Mouse (Mus musculus): ENCODE data around the gene Selplg. TPM values are rescaled to one million over a fixed set of nuclear protein-coding genes. Genes with fewer than 3 reads are reported as not detected.

The Selplg gene
- total and polyA plus RNA-seq, 3 experiments = 8.5 to 18.7 (median 13.9) TPM

DNA sequence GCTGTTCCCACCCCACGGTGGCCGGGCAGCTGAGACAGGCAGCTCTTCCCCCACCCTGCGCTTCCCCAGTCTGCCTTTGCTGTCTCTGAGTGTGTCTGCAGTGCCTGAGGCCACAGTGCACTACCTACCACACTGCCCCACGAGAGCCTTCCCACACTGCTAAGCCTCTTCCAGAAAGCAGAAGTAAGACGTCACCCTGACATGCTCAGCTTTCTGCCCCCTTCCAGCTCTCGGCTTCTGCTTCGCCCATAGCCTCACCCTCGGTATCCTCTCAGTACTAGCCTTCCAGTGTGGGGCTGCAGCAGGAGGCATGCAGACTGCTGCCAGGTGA is 55.6 kb downstream of the Selplg start:
- TF ChIP-seq GATA1 (IDR thresholded peaks at IDR 0.05; ENCODE audit: borderline replicate concordance, low read length) (no peak), POLR2AphosphoS5 (IDR thresholded peaks at IDR 0.05; ENCODE audit: insufficient replicate concordance, low read depth, low read length) (no peak), CTCF (IDR thresholded peaks at IDR 0.05; ENCODE audit: low read depth, low read length) (no peak), GATA2 (IDR thresholded peaks at IDR 0.05; ENCODE audit: borderline replicate concordance, low read depth, low read length) (no peak), TAL1 (conservative IDR thresholded peaks at IDR 0.05; ENCODE audit: low read depth, low read length) (no peak)
- no peak overlapping the region for H3K4me3 ChIP-seq (ENCODE audit: low read depth, low read length)
- ATAC-seq (ENCODE audit: extremely low read depth, insufficient number of reproducible peaks, low FRiP score, poor library complexity, severe bottlenecking) (0 out of 2 replicates have a peak, but pooled peaks have one; percentile 31), DNase-seq (ENCODE audit: low spot score) (peak; percentile 16)
- H3K27me3 ChIP-seq (ENCODE audit: insufficient read depth, low read length) = peaks cover 4% of the 10 kb centered on the region; the same call in 1 of the 2 replicates
- H3K9me3 ChIP-seq (replicated peaks) = no peaks in the 10 kb centered on the region
- H3K4me1 ChIP-seq (ENCODE audit: insufficient read depth, low read depth, low read length) = peaks cover 33% of the 10 kb centered on the region
- peaks cover 54% of the 10 kb centered on the region for H3K36me3 ChIP-seq (replicated peaks)

GRCm38 (mm10) chr5:113776128-113776895 is 56.1 kb downstream of the Selplg start:
- Histone ChIP-seq H3K27me3 (ENCODE audit: insufficient read depth, low read length) (peaks cover 4% of the 10 kb centered on the region; the same call in 1 of the 2 replicates), H3K4me1 (ENCODE audit: insufficient read depth, low read depth, low read length) (peaks cover 36% of the 10 kb centered on the region), H3K9me3 (replicated peaks) (no peaks in the 10 kb centered on the region), H3K36me3 (replicated peaks) (peaks cover 54% of the 10 kb centered on the region), H3K4me3 (ENCODE audit: low read depth, low read length) (no peak overlapping the region)
- ATAC-seq (ENCODE audit: extremely low read depth, insufficient number of reproducible peaks, low FRiP score, poor library complexity, severe bottlenecking) (no peak), DNase-seq (ENCODE audit: low spot score) (no peak)
- TF ChIP-seq CTCF (IDR thresholded peaks at IDR 0.05; ENCODE audit: low read depth, low read length) = no peak
- no peak for TF ChIP-seq GATA2 (IDR thresholded peaks at IDR 0.05; ENCODE audit: borderline replicate concordance, low read depth, low read length)
- TF ChIP-seq GATA1 (IDR thresholded peaks at IDR 0.05; ENCODE audit: borderline replicate concordance, low read length) = no peak
- TF ChIP-seq TAL1 (conservative IDR thresholded peaks at IDR 0.05; ENCODE audit: low read depth, low read length) = no peak
- TF ChIP-seq POLR2AphosphoS5 (IDR thresholded peaks at IDR 0.05; ENCODE audit: insufficient replicate concordance, low read depth, low read length) = no peak

GRCm38 (mm10) chr5:113775585-113775984 is 56.9 kb downstream of the Selplg start:
- no peak for TF ChIP-seq GATA2 (IDR thresholded peaks at IDR 0.05; ENCODE audit: borderline replicate concordance, low read depth, low read length)
- TF ChIP-seq GATA1 (IDR thresholded peaks at IDR 0.05; ENCODE audit: borderline replicate concordance, low read length) = no peak
- TF ChIP-seq CTCF (IDR thresholded peaks at IDR 0.05; ENCODE audit: low read depth, low read length) = no peak
- TF ChIP-seq POLR2AphosphoS5 (IDR thresholded peaks at IDR 0.05; ENCODE audit: insufficient replicate concordance, low read depth, low read length) = no peak
- no peak for TF ChIP-seq TAL1 (conservative IDR thresholded peaks at IDR 0.05; ENCODE audit: low read depth, low read length)
- no peak overlapping the region for H3K4me3 ChIP-seq (ENCODE audit: low read depth, low read length)
- no peak for ATAC-seq (ENCODE audit: extremely low read depth, insufficient number of reproducible peaks, low FRiP score, poor library complexity, severe bottlenecking)
- peaks cover 54% of the 10 kb centered on the region for H3K36me3 ChIP-seq (replicated peaks)
- no peaks in the 10 kb centered on the region for H3K27me3 ChIP-seq (ENCODE audit: insufficient read depth, low read length)
- DNase-seq (ENCODE audit: low spot score) = no peak
- H3K9me3 ChIP-seq (replicated peaks) = no peaks in the 10 kb centered on the region
- H3K4me1 ChIP-seq (ENCODE audit: insufficient read depth, low read depth, low read length) = peaks cover 36% of the 10 kb centered on the region

DNA sequence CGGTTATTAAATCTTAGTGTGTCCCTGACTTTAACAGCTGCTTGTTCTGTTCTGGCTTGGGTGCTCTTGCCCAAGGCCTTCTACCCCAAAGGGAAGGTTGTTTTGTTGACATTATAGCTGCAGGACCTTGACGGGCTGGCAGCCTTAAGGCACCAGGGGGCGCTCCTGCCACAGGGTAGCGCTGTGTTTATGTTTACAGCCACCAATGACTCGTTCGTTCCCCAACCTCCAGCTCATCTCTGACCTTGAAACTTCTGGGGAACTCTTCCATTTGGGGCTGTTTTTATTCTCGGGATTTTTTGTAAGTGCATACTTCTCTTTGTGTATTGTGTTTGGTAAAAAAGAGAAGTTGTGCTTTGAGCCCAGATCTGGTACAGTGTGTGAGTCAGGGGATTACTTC is 58.8 kb downstream of the Selplg start:
- H3K4me1 ChIP-seq (ENCODE audit: insufficient read depth, low read depth, low read length) = peaks cover 55% of the 10 kb centered on the region
- H3K27me3 ChIP-seq (ENCODE audit: insufficient read depth, low read length) = no peaks in the 10 kb centered on the region
- H3K4me3 ChIP-seq (ENCODE audit: low read depth, low read length) = peak overlapping the region; percentile 81
- peaks cover 61% of the 10 kb centered on the region for H3K36me3 ChIP-seq (replicated peaks)
- ATAC-seq (ENCODE audit: extremely low read depth, insufficient number of reproducible peaks, low FRiP score, poor library complexity, severe bottlenecking) (peak; percentile 36; the same call in 1 of the 2 replicates), DNase-seq (ENCODE audit: low spot score) (peak; percentile 77)
- H3K9me3 ChIP-seq (replicated peaks) = no peaks in the 10 kb centered on the region
- no peak for TF ChIP-seq POLR2AphosphoS5 (IDR thresholded peaks at IDR 0.05; ENCODE audit: insufficient replicate concordance, low read depth, low read length)
- TF ChIP-seq CTCF (IDR thresholded peaks at IDR 0.05; ENCODE audit: low read depth, low read length) = peak; percentile 84

- peaks cover 61% of the 10 kb centered on the region for H3K36me3 ChIP-seq (replicated peaks)
Measured at GRCm38 (mm10) chr5:113772905-113773519, 59.4 kb downstream of the Selplg start.

GRCm38 (mm10) chr5:113772450-113772895 is 60.0 kb downstream of the Selplg start, which contains the start of the genes Sart3 and Iscu:
Gene Sart3 (minus strand): TSS chr5:113772510.
Gene Iscu (plus strand): TSS chr5:113772748.
- peak; percentile 70 for ATAC-seq (ENCODE audit: extremely low read depth, insufficient number of reproducible peaks, low FRiP score, poor library complexity, severe bottlenecking)
- no peaks in the 10 kb centered on the region for H3K9me3 ChIP-seq (replicated peaks)
- DNase-seq (ENCODE audit: low spot score) = peak; percentile 93
- H3K36me3 ChIP-seq (replicated peaks) = peaks cover 62% of the 10 kb centered on the region
- H3K4me1 ChIP-seq (ENCODE audit: insufficient read depth, low read depth, low read length) = peaks cover 63% of the 10 kb centered on the region
- no peaks in the 10 kb centered on the region for H3K27me3 ChIP-seq (ENCODE audit: insufficient read depth, low read length)
- H3K4me3 ChIP-seq (ENCODE audit: low read depth, low read length) = peak within 1 kb of the TSS; percentile 81
- no peak for TF ChIP-seq GATA1 (IDR thresholded peaks at IDR 0.05; ENCODE audit: borderline replicate concordance, low read length)
- no peak for TF ChIP-seq GATA2 (IDR thresholded peaks at IDR 0.05; ENCODE audit: borderline replicate concordance, low read depth, low read length)
- TF ChIP-seq CTCF (IDR thresholded peaks at IDR 0.05; ENCODE audit: low read depth, low read length) = no peak
- no peak for TF ChIP-seq POLR2AphosphoS5 (IDR thresholded peaks at IDR 0.05; ENCODE audit: insufficient replicate concordance, low read depth, low read length)
- no peak for TF ChIP-seq TAL1 (conservative IDR thresholded peaks at IDR 0.05; ENCODE audit: low read depth, low read length)

More at GRCm38 (mm10) chr5:113772905-113773519, 59.4 kb downstream of the Selplg start:
- no peak for TF ChIP-seq TAL1 (conservative IDR thresholded peaks at IDR 0.05; ENCODE audit: low read depth, low read length)
- no peak for TF ChIP-seq GATA1 (IDR thresholded peaks at IDR 0.05; ENCODE audit: borderline replicate concordance, low read length)
- no peak for TF ChIP-seq CTCF (IDR thresholded peaks at IDR 0.05; ENCODE audit: low read depth, low read length)
- no peak for TF ChIP-seq GATA2 (IDR thresholded peaks at IDR 0.05; ENCODE audit: borderline replicate concordance, low read depth, low read length)
- no peak for TF ChIP-seq POLR2AphosphoS5 (IDR thresholded peaks at IDR 0.05; ENCODE audit: insufficient replicate concordance, low read depth, low read length)
- no peaks in the 10 kb centered on the region for H3K9me3 ChIP-seq (replicated peaks)
- DNase-seq (ENCODE audit: low spot score) (peak; percentile 23), ATAC-seq (ENCODE audit: extremely low read depth, insufficient number of reproducible peaks, low FRiP score, poor library complexity, severe bottlenecking) (no peak)
- H3K27me3 ChIP-seq (ENCODE audit: insufficient read depth, low read length) = no peaks in the 10 kb centered on the region
- H3K4me3 ChIP-seq (ENCODE audit: low read depth, low read length) = peak overlapping the region; percentile 81
- H3K4me1 ChIP-seq (ENCODE audit: insufficient read depth, low read depth, low read length) = peaks cover 62% of the 10 kb centered on the region

Measured in G1E (cell line).